Mouse (Mus musculus) stomach, postnatal 0 days (tissue): Measurements from ENCODE around the gene Rangrf. TPM values are rescaled to one million over a fixed set of nuclear protein-coding genes. Genes with fewer than 3 reads are reported as not detected.
"Not testable (repeated sequence)": the region's sequence is repeated elsewhere in the genome, so short reads cannot be mapped to it uniquely, and the experiment has no call there.

Source experiments
- ATAC-seq: fragments of 200-750 bp; cut with Nextera tagmentation; 2 replicates; pipeline ENCODE4 v1.8.0; 2017; ENCODE audit not compliant: low FRiP score, low TSS enrichment
- DNase-seq: peaks from one replicate; pipeline ENCODE4 v3.0.0-alpha.2; 2016; ENCODE audit warnings: low spot score
- H3K27ac ChIP-seq: fragments of 300-500 bp; sonication (generic); replicated peaks from 2 replicates; pipeline ENCODE4 v1.5.1; 2014; ENCODE audit warnings: mild to moderate bottlenecking, control low read depth
- H3K27me3 ChIP-seq: fragments of 300-500 bp; sonication (generic); 2 replicates; pipeline ENCODE4 v1.6.1; 2014; ENCODE audit warnings: low read length; ENCODE audit not compliant: control insufficient read depth, insufficient read depth
- H3K36me3 ChIP-seq: fragments of 300-500 bp; sonication (generic); 2 replicates; pipeline ENCODE4 v1.6.1; 2014; ENCODE audit warnings: low read length, mixed read lengths; ENCODE audit not compliant: control insufficient read depth, insufficient read depth
- H3K4me1 ChIP-seq: fragments of 300-500 bp; sonication (generic); replicated peaks from 2 replicates; pipeline ENCODE4 v1.6.1; 2014; ENCODE audit warnings: antibody characterized with exemption; ENCODE audit not compliant: control insufficient read depth, insufficient read depth
- H3K4me2 ChIP-seq: fragments of 300-500 bp; sonication (generic); replicated peaks from 2 replicates; pipeline ENCODE4 v1.6.1; 2014; ENCODE audit warnings: low read depth, mild to moderate bottlenecking, control low read depth, moderate library complexity
- H3K4me3 ChIP-seq: fragments of 300-500 bp; sonication (generic); 2 replicates; pipeline ENCODE4 v1.5.1; 2014; ENCODE audit warnings: low read depth, low read length, control low read depth
- H3K9ac ChIP-seq: fragments of 300-500 bp; sonication (generic); 2 replicates; pipeline ENCODE4 v1.6.1; 2014; ENCODE audit warnings: mild to moderate bottlenecking, low read length, control low read depth, mixed read lengths
- H3K9me3 ChIP-seq: fragments of 300-500 bp; sonication (generic); 2 replicates; pipeline ENCODE4 v1.6.1; 2016; ENCODE audit warnings: low read length; ENCODE audit not compliant: control insufficient read depth
- CTCF ChIP-seq: IDR thresholded peaks from 2 replicates; pipeline ENCODE4 v1.5.1; 2016; ENCODE audit warnings: antibody characterized with exemption, low read depth, mild to moderate bottlenecking, moderate library complexity
- EP300 ChIP-seq: optimal IDR thresholded peaks from 2 replicates; pipeline ENCODE3; 2016; ENCODE audit warnings: antibody characterized with exemption
- WGBS: fragments of 180-500 bp; shearing (Covaris S2); extraction: QIAGEN DNeasy Blood & Tissue Kit; methylation state at CpG from one replicate; pipeline ENCODE4 v1.1.7; 2014; 5-methylcytosine and 5-hydroxymethylcytosine counted together
- polyA plus RNA-seq: library from polyadenylated mRNA; unstranded; fragments of >200 nt; fragmentation: Nextera tagmentation; extraction: Ambion mirVana; gene quantifications from 2 replicates; pipeline ENCODE4 v1.2.1, GENCODE M21; 2015

Rangrf gene
- polyA plus RNA-seq, 1 experiment from 2014 or later: 35.1 TPM

- Histone ChIP-seq H3K4me3 (no peak overlapping the region), H3K36me3 (no peaks in the 10 kb centered on the region), H3K27ac (no peak overlapping the region), H3K4me2 (no peak overlapping the region), H3K9ac (no peak overlapping the region), H3K4me1 (no peaks in the 10 kb centered on the region), H3K27me3 (no peaks in the 10 kb centered on the region), H3K9me3 (no peaks in the 10 kb centered on the region)
- TF ChIP-seq CTCF (no peak), EP300 (no peak)
- no peak for ATAC-seq
- WGBS: 88% methylated on average over 4 of the region's 4 CpGs
- DNase-seq: no peak
These were observed 29.0 kb downstream of the Rangrf start for GRCm38 (mm10) chr11:68946001-68946400.

GRCm38 (mm10) chr11:68945245-68945644 lies 29.7 kb downstream of the Rangrf start:
- H3K9ac ChIP-seq: no peak overlapping the region
- H3K4me1 ChIP-seq: no peaks in the 10 kb centered on the region
- DNase-seq (no peak), ATAC-seq (no peak)
- H3K27ac ChIP-seq: no peak overlapping the region
- H3K9me3 ChIP-seq: no peaks in the 10 kb centered on the region
- no peak overlapping the region for H3K4me3 ChIP-seq
- no peak overlapping the region for H3K4me2 ChIP-seq
- no peaks in the 10 kb centered on the region for H3K36me3 ChIP-seq
- TF ChIP-seq EP300 (no peak), CTCF (no peak)
- no peaks in the 10 kb centered on the region for H3K27me3 ChIP-seq
- WGBS: 79% methylated on average over 2 of the region's 2 CpGs

- H3K4me1 ChIP-seq: no peaks in the 10 kb centered on the region
- no peak overlapping the region for H3K27ac ChIP-seq
- no peak for TF ChIP-seq CTCF
- no peak for TF ChIP-seq EP300
- WGBS: 88% methylated on average over 8 of the region's 8 CpGs
- H3K4me2 ChIP-seq: no peak overlapping the region
- no peak overlapping the region for H3K4me3 ChIP-seq
- no peak for ATAC-seq
- H3K9ac ChIP-seq: no peak overlapping the region
- no peak for DNase-seq
- no peaks in the 10 kb centered on the region for H3K9me3 ChIP-seq
- no peaks in the 10 kb centered on the region for H3K36me3 ChIP-seq
- no peaks in the 10 kb centered on the region for H3K27me3 ChIP-seq
These were observed 32.3 kb downstream of the Rangrf start for GRCm38 (mm10) chr11:68942731-68943130.

- ATAC-seq (no peak), DNase-seq (no peak)
- TF ChIP-seq CTCF (no peak), EP300 (no peak)
- Histone ChIP-seq H3K9ac (0 out of 2 replicates have a peak overlapping the region, but pooled peaks have one; percentile 19), H3K27ac (no peak overlapping the region), H3K36me3 (no peaks in the 10 kb centered on the region), H3K9me3 (no peaks in the 10 kb centered on the region), H3K4me1 (no peaks in the 10 kb centered on the region), H3K27me3 (no peaks in the 10 kb centered on the region), H3K4me2 (peak overlapping the region; percentile 57), H3K4me3 (peak overlapping the region; percentile 40; the same call in 1 of the 2 replicates)
- 36% methylated on average over 4 of the region's 4 CpGs for WGBS
These were observed 34.5 kb downstream of the Rangrf start for GRCm38 (mm10) chr11:68940516-68940915.

GRCm38 (mm10) chr11:68939451-68940304 lies 35.3 kb downstream of the Rangrf start:
- Histone ChIP-seq H3K27me3 (no peaks in the 10 kb centered on the region), H3K36me3 (no peaks in the 10 kb centered on the region), H3K4me1 (no peaks in the 10 kb centered on the region), H3K9me3 (no peaks in the 10 kb centered on the region), H3K27ac (0 out of 2 replicates have a peak overlapping the region, but pooled peaks have one; percentile 26), H3K4me3 (peak overlapping the region; percentile 40), H3K4me2 (peak overlapping the region; percentile 57), H3K9ac (peak overlapping the region; percentile 55)
- no peak for TF ChIP-seq EP300
- TF ChIP-seq CTCF: no peak
- DNase-seq (peak; percentile 90), ATAC-seq (peak; percentile 98)
- 2% methylated on average over 16 of the region's 16 CpGs for WGBS

- DNase-seq, H3K27ac ChIP-seq, H3K27me3 ChIP-seq, H3K36me3 ChIP-seq, H3K9me3 ChIP-seq, ATAC-seq, H3K9ac ChIP-seq, H3K4me1 ChIP-seq, H3K4me3 ChIP-seq, H3K4me2 ChIP-seq: not testable (repeated sequence)
- 90% methylated on average over 4 of the region's 4 CpGs for WGBS
These were observed 38.0 kb downstream of the Rangrf start for GRCm38 (mm10) chr11:68936951-68937350.
